Comparison of ENCODE assay signal across 22 mouse cellular contexts in the genomic region with DNA sequence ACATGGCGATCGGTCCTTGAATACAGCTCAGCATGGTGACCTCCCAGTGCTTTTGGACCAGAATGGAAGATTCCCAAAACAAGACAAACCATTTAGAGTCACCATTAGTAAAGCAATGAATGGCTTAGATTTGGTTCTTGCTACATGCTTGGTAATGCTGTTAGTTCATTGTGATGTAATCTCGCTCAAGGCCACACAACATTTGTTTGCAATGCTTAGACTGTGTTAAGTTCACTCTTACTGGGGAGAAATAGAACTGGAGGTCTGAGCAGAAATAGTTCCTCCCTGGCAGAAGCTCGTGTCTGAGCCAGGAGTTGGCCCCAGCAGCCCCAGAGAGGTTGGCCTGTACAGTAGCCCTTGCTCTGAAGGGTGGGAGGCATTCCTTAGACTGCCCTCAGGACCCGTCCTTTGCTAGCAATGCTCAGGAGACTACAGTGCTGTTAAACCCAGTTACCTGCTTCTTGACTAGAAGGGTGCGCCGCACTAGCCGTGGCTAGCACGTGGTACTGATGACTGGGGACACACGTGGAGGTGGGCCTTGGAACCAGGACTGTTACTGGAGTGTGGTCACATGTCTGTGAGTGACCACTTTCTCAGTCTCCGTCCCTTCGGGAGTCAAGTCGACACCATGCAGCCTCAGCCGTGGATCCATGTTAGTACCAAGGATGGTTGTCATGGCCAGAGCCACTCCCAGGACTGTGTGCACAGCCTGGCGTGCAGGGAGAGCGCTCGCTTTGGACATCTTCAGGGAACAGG. TPM values are rescaled to one million over a fixed set of nuclear protein-coding genes. Genes with fewer than 3 reads are reported as not detected.
A peak's percentile ranks its signal among the peaks of the same experiment; 100 is the strongest.
DNase-seq lines count a peak whose midpoint lies in the region; ATAC-seq and TF ChIP-seq lines count a peak whose summit lies in the region.
"Had no signal": no experiment of that assay in that cellular context is flagged by ENCODE, and none has a peak within 500 bp of the region (broad histone marks: within the 10 kb centered on the region; RNA-seq: fewer than 3 reads in every experiment).

No protein-coding gene starts in this region.

- DNase-seq in cerebellum, adult 8-10 months: no peak
- no peak for DNase-seq in hindbrain, postnatal 0 days (ENCODE audit: low spot score)
- no peak for DNase-seq in liver, embryonic 11.5 days (ENCODE audit: low spot score)
- DNase-seq in spleen, postnatal 10 days (ENCODE audit: low spot score in 2 of 2): no peak
- DNase-seq in urinary bladder, postnatal 10 days (ENCODE audit: low spot score): no peak
- DNase-seq: B cell, adult 2 months; cerebellum, adult 11 months; cerebellum, postnatal 36 days; heart, adult 11 months; kidney, postnatal 10 days; layer of hippocampus, adult 9-11 months; lung, adult 2 months; thymus, adult 2 months had no signal

- 0 out of 2 replicates have a peak, but pooled peaks have one; percentile 22 for ATAC-seq in cerebellum, adult (ENCODE audit: insufficient number of reproducible peaks, low FRiP score, low TSS enrichment)
- 0 out of 2 replicates have a peak, but pooled peaks have one; percentile 10 for ATAC-seq in hindbrain, postnatal 0 days
- ATAC-seq in hindbrain, embryonic 16.5 days: no peak
- no peak for ATAC-seq in liver, embryonic 11.5 days (replicated peaks; ENCODE audit: low FRiP score)

- H3K9ac ChIP-seq in hindbrain, postnatal 0 days (replicated peaks; ENCODE audit: low read length): no peak overlapping the region
- no peak overlapping the region for H3K9ac ChIP-seq in hindbrain, embryonic 16.5 days (ENCODE audit: low read depth, low read length)
- H3K9ac ChIP-seq in liver, embryonic 11.5 days (ENCODE audit: low read depth, low read length): no peak overlapping the region; the same call in 1 of the 2 replicates
- H3K9ac ChIP-seq: forebrain, embryonic 12.5 days; neural tube, embryonic 15.5 days had no signal

- H3K27ac ChIP-seq in hindbrain, postnatal 0 days: no peak overlapping the region
- no peak overlapping the region for H3K27ac ChIP-seq in hindbrain, embryonic 16.5 days (ENCODE audit: low read depth, low read length)
- H3K27ac ChIP-seq in liver, embryonic 11.5 days (ENCODE audit: low read depth, low read length): peak overlapping the region; percentile 53
- H3K27ac ChIP-seq: forebrain, embryonic 12.5 days; neural tube, embryonic 15.5 days had no signal

- no peak overlapping the region for H3K4me3 ChIP-seq in hindbrain, postnatal 0 days (ENCODE audit: low read length)
- no peak overlapping the region for H3K4me3 ChIP-seq in hindbrain, embryonic 16.5 days (ENCODE audit: low read length)
- H3K4me3 ChIP-seq in E14TG2a.4 (replicated peaks; ENCODE audit: low read length): 0 out of 2 replicates have a peak overlapping the region, but pooled peaks have one; percentile 8
- no peak overlapping the region for H3K4me3 ChIP-seq in liver, embryonic 11.5 days (ENCODE audit: low read depth, low read length)
- H3K4me3 ChIP-seq: forebrain, embryonic 12.5 days; neural tube, embryonic 15.5 days had no signal

- peaks cover 3% of the 10 kb centered on the region; the same call in 1 of the 2 replicates for H3K4me1 ChIP-seq in hindbrain, postnatal 0 days (ENCODE audit: insufficient read depth, low read length)
- H3K4me1 ChIP-seq in hindbrain, embryonic 16.5 days (ENCODE audit: control insufficient read depth, insufficient read depth, low read depth, low read length): peaks cover 6% of the 10 kb centered on the region
- peaks cover 91% of the 10 kb centered on the region for H3K4me1 ChIP-seq in E14TG2a.4 (replicated peaks; ENCODE audit: low read depth, low read length)
- H3K4me1 ChIP-seq in liver, embryonic 11.5 days (replicated peaks; ENCODE audit: control insufficient read depth, insufficient read depth, low read length): peaks cover 42% of the 10 kb centered on the region
- H3K4me1 ChIP-seq: forebrain, embryonic 12.5 days had no signal

- H3K4me2 ChIP-seq in hindbrain, postnatal 0 days (ENCODE audit: low read depth, low read length): no peak overlapping the region
- H3K4me2 ChIP-seq in hindbrain, embryonic 16.5 days (ENCODE audit: low read length): no peak overlapping the region
- H3K4me2 ChIP-seq in liver, embryonic 11.5 days: no peak overlapping the region
- H3K4me2 ChIP-seq: forebrain, embryonic 12.5 days; neural tube, embryonic 15.5 days had no signal

- H3K9me3 ChIP-seq in hindbrain, postnatal 0 days (ENCODE audit: low read length): no peaks in the 10 kb centered on the region
- no peaks in the 10 kb centered on the region for H3K9me3 ChIP-seq in hindbrain, embryonic 16.5 days (ENCODE audit: control insufficient read depth, low read length)
- H3K9me3 ChIP-seq in E14TG2a.4 (ENCODE audit: low read length): no peaks in the 10 kb centered on the region
- no peaks in the 10 kb centered on the region; the same call in 1 of the 2 replicates for H3K9me3 ChIP-seq in liver, embryonic 11.5 days (ENCODE audit: control insufficient read depth, low read length)
- H3K9me3 ChIP-seq: forebrain, embryonic 12.5 days; neural tube, embryonic 15.5 days had no signal

- H3K27me3 ChIP-seq in hindbrain, postnatal 0 days (ENCODE audit: insufficient read depth, low read length): no peaks in the 10 kb centered on the region
- H3K27me3 ChIP-seq in hindbrain, embryonic 16.5 days (replicated peaks; ENCODE audit: control insufficient read depth, insufficient read depth, low read length): no peaks in the 10 kb centered on the region
- no peaks in the 10 kb centered on the region for H3K27me3 ChIP-seq in E14TG2a.4 (ENCODE audit: insufficient read depth, low read length)
- no peaks in the 10 kb centered on the region for H3K27me3 ChIP-seq in liver, embryonic 11.5 days (replicated peaks; ENCODE audit: control insufficient read depth, insufficient read depth, low read length)
- H3K27me3 ChIP-seq: forebrain, embryonic 12.5 days; neural tube, embryonic 15.5 days had no signal

- TF ChIP-seq CTCF in hindbrain, postnatal 0 days (IDR thresholded peaks at IDR 0.05; ENCODE audit: low read depth): no peak
- no peak for TF ChIP-seq CTCF in E14TG2a.4 (conservative IDR thresholded peaks at IDR 0.05; ENCODE audit: low read length)

- 83% methylated on average over 17 of the region's 17 CpGs for WGBS in hindbrain, postnatal 0 days
- WGBS in hindbrain, embryonic 16.5 days: 84% methylated on average over 17 of the region's 17 CpGs
- 86% methylated on average over 17 of the region's 17 CpGs for WGBS in liver, embryonic 11.5 days

- H3K36me3 ChIP-seq in hindbrain, postnatal 0 days (ENCODE audit: insufficient read depth, low read length): peaks cover 10% of the 10 kb centered on the region; the same call in 1 of the 2 replicates
- H3K36me3 ChIP-seq in hindbrain, embryonic 16.5 days (ENCODE audit: control insufficient read depth, insufficient read depth, low read length): peaks cover 4% of the 10 kb centered on the region; the same call in 1 of the 2 replicates
- H3K36me3 ChIP-seq in E14TG2a.4 (ENCODE audit: insufficient read depth, low read length): peaks cover 40% of the 10 kb centered on the region
- peaks cover 20% of the 10 kb centered on the region; the same call in 1 of the 2 replicates for H3K36me3 ChIP-seq in liver, embryonic 11.5 days (ENCODE audit: control insufficient read depth, insufficient read depth, low read length)

RNA-seq across cellular contexts. Expression of a gene that starts 10.6 kb away (rescaled TPM):
- 57.6 and 65.0 TPM in 2 replicates for total RNA-seq in hindbrain, postnatal 0 days (2014; rRNA removed)
- polyA plus RNA-seq in hindbrain, postnatal 0 days (2015; fragmentation: Nextera tagmentation; extraction: Ambion mirVana): 13.1 and 13.5 TPM in 2 replicates
- 13.4 and 14.6 TPM in 2 replicates for polyA plus RNA-seq in hindbrain, embryonic 16.5 days (2015; fragmentation: Nextera tagmentation; extraction: Ambion mirVana)
- 17.7 and 19.2 TPM in 2 replicates for polyA plus RNA-seq in liver, embryonic 11.5 days (2014; fragmentation: Nextera tagmentation; extraction: Ambion mirVana)

RNA-seq across cellular contexts. Expression of a gene that starts 31.3 kb away (rescaled TPM):
- total RNA-seq in hindbrain, postnatal 0 days (2014; rRNA removed): 138 and 152 TPM in 2 replicates
- polyA plus RNA-seq in hindbrain, postnatal 0 days (2015; fragmentation: Nextera tagmentation; extraction: Ambion mirVana): 239 and 251 TPM in 2 replicates
- polyA plus RNA-seq in hindbrain, embryonic 16.5 days (2015; fragmentation: Nextera tagmentation; extraction: Ambion mirVana): 342 and 346 TPM in 2 replicates
- 80.6 and 86.9 TPM in 2 replicates for polyA plus RNA-seq in liver, embryonic 11.5 days (2014; fragmentation: Nextera tagmentation; extraction: Ambion mirVana)

RNA-seq across cellular contexts. Expression of a gene that starts 34.4 kb away (rescaled TPM):
- total RNA-seq in hindbrain, postnatal 0 days (2014; rRNA removed): 0.73 and 1.8 TPM in 2 replicates
- polyA plus RNA-seq in hindbrain, postnatal 0 days (2015; fragmentation: Nextera tagmentation; extraction: Ambion mirVana): not detected in 2 replicates
- not detected in 2 replicates for polyA plus RNA-seq in hindbrain, embryonic 16.5 days (2015; fragmentation: Nextera tagmentation; extraction: Ambion mirVana)
- polyA plus RNA-seq in liver, embryonic 11.5 days (2014; fragmentation: Nextera tagmentation; extraction: Ambion mirVana): not detected in 2 replicates
- total RNA-seq: heart, postnatal 25 days had no signal
- polyA plus RNA-seq: embryonic facial prominence, embryonic 11.5 days; forebrain, embryonic 12.5 days; intestine, embryonic 14.5 days; neural tube, embryonic 15.5 days; stomach, embryonic 14.5 days had no signal

RNA-seq across cellular contexts. Expression of a gene that starts 37.4 kb away (rescaled TPM):
- total RNA-seq in hindbrain, postnatal 0 days (2014; rRNA removed): 4.6 and 15.4 TPM in 2 replicates
- 33.0 and 35.8 TPM in 2 replicates for polyA plus RNA-seq in hindbrain, postnatal 0 days (2015; fragmentation: Nextera tagmentation; extraction: Ambion mirVana)
- polyA plus RNA-seq in hindbrain, embryonic 16.5 days (2015; fragmentation: Nextera tagmentation; extraction: Ambion mirVana): 29.8 and 40.7 TPM in 2 replicates
- polyA plus RNA-seq in liver, embryonic 11.5 days (2014; fragmentation: Nextera tagmentation; extraction: Ambion mirVana): 148 and 150 TPM in 2 replicates

RNA-seq across cellular contexts. Expression of a gene that starts 47.5 kb away (rescaled TPM):
- total RNA-seq in hindbrain, postnatal 0 days (2014; rRNA removed): 13.8 and 16.6 TPM in 2 replicates
- 14.7 and 15.8 TPM in 2 replicates for polyA plus RNA-seq in hindbrain, postnatal 0 days (2015; fragmentation: Nextera tagmentation; extraction: Ambion mirVana)
- polyA plus RNA-seq in hindbrain, embryonic 16.5 days (2015; fragmentation: Nextera tagmentation; extraction: Ambion mirVana): 14.5 and 18.3 TPM in 2 replicates
- polyA plus RNA-seq in liver, embryonic 11.5 days (2014; fragmentation: Nextera tagmentation; extraction: Ambion mirVana): 23.5 and 24.2 TPM in 2 replicates

Comparison
In these comparisons a context has a peak if more than half of its experiments do, and no peak if none do; other contexts are left out.
1. ATAC-seq: peak in cerebellum, adult (single experiment) and hindbrain, postnatal 0 days (single experiment); none in hindbrain, embryonic 16.5 days (single experiment) and liver, embryonic 11.5 days (single experiment).